Mouse (Mus musculus) hindbrain, embryonic 10.5 days (tissue): ENCODE data around the gene Sema3g. TPM values are rescaled to one million over a fixed set of nuclear protein-coding genes. Genes with fewer than 3 reads are reported as not detected.

Source experiments
- DNase-seq: peaks from one replicate; pipeline ENCODE4 v3.0.0-alpha.2; 2017; ENCODE audit warnings: low spot score
- H3K27ac ChIP-seq: fragments of 300-500 bp; sonication (generic); 2 replicates; pipeline ENCODE4 v1.5.1; 2016; ENCODE audit warnings: mild to moderate bottlenecking, moderate library complexity
- H3K27me3 ChIP-seq: fragments of 300-500 bp; sonication (generic); 2 replicates; pipeline ENCODE4 v1.6.1; 2016; ENCODE audit warnings: mild to moderate bottlenecking; ENCODE audit not compliant: poor library complexity, insufficient read depth, severe bottlenecking
- H3K36me3 ChIP-seq: fragments of 300-500 bp; sonication (generic); 2 replicates; pipeline ENCODE4 v1.6.1; 2016; ENCODE audit warnings: mild to moderate bottlenecking, moderate library complexity
- H3K4me1 ChIP-seq: fragments of 300-500 bp; sonication (generic); replicated peaks from 2 replicates; pipeline ENCODE4 v1.6.1; 2016; ENCODE audit warnings: mild to moderate bottlenecking
- H3K4me3 ChIP-seq: fragments of 300-500 bp; sonication (generic); 2 replicates; pipeline ENCODE4 v1.5.1; 2016; ENCODE audit warnings: mild to moderate bottlenecking, moderate library complexity
- H3K9me3 ChIP-seq: fragments of 300-500 bp; sonication (generic); 2 replicates; pipeline ENCODE4 v1.6.1; 2016; ENCODE audit warnings: mild to moderate bottlenecking, moderate library complexity
- WGBS: fragments of 180-500 bp; shearing (Covaris S2); methylation state at CpG from one replicate; pipeline ENCODE4 v1.1.7; 2016; 5-methylcytosine and 5-hydroxymethylcytosine counted together
- polyA plus RNA-seq: library from polyadenylated mRNA; unstranded; fragments of >200 nt; fragmentation: Nextera tagmentation; extraction: Ambion mirVana; gene quantifications from 2 replicates; pipeline ENCODE4 v1.2.1, GENCODE M21; 2016

The Sema3g gene
- polyA plus RNA-seq = 0.78 and 0.91 TPM in 2 replicates

- H3K4me3 ChIP-seq = peak within 1 kb of the TSS; percentile 25
- H3K27me3 ChIP-seq = peaks cover 5% of the 10 kb centered on the region; the same call in 1 of the 2 replicates
- WGBS = 18% methylated on average over 11 of the region's 11 CpGs
- peak within 1 kb of the TSS; percentile 60 for H3K27ac ChIP-seq
- H3K36me3 ChIP-seq = no peaks in the 10 kb centered on the region
- H3K4me1 ChIP-seq = peaks cover 60% of the 10 kb centered on the region
- no peaks in the 10 kb centered on the region for H3K9me3 ChIP-seq
- peak; percentile 71 for DNase-seq
Measured at GRCm38 (mm10) chr14:31217666-31218065, at the start of gene Sema3g. Sema3g (plus strand) TSS chr14:31217860.

GRCm38 (mm10) chr14:31168425-31168824 lies 49.2 kb upstream of the Sema3g start, which contains the start of gene Stab1:
Stab1 (minus strand) TSS chr14:31168641.
- Histone ChIP-seq H3K36me3 (peaks cover 38% of the 10 kb centered on the region), H3K4me3 (peak within 1 kb of the TSS; percentile 20), H3K27me3 (no peaks in the 10 kb centered on the region), H3K27ac (peak within 1 kb of the TSS; percentile 1; the same call in 1 of the 2 replicates), H3K4me1 (peaks cover 27% of the 10 kb centered on the region), H3K9me3 (no peaks in the 10 kb centered on the region)
- no peak for DNase-seq
- WGBS = 55% methylated on average over 10 of the region's 10 CpGs

- Histone ChIP-seq H3K27me3 (no peaks in the 10 kb centered on the region), H3K4me3 (no peak overlapping the region), H3K4me1 (peaks cover 27% of the 10 kb centered on the region), H3K36me3 (peaks cover 49% of the 10 kb centered on the region), H3K27ac (no peak overlapping the region), H3K9me3 (no peaks in the 10 kb centered on the region)
- WGBS = 85% methylated on average over 6 of the region's 6 CpGs
- DNase-seq = no peak
Measured at GRCm38 (mm10) chr14:31169508-31169907, 48.2 kb upstream of the Sema3g start.

GRCm38 (mm10) chr14:31170963-31171362 lies 46.7 kb upstream of the Sema3g start:
- H3K27ac ChIP-seq = no peak overlapping the region; the same call in 1 of the 2 replicates
- WGBS = 91% methylated on average over 13 of the region's 13 CpGs
- H3K9me3 ChIP-seq = no peaks in the 10 kb centered on the region
- H3K27me3 ChIP-seq = no peaks in the 10 kb centered on the region
- DNase-seq = no peak
- peaks cover 18% of the 10 kb centered on the region for H3K4me1 ChIP-seq
- no peak overlapping the region for H3K4me3 ChIP-seq
- H3K36me3 ChIP-seq = peaks cover 63% of the 10 kb centered on the region

GRCm38 (mm10) chr14:31171386-31171785 lies 46.3 kb upstream of the Sema3g start:
- no peak overlapping the region for H3K4me3 ChIP-seq
- H3K9me3 ChIP-seq = no peaks in the 10 kb centered on the region
- 92% methylated on average over 11 of the region's 11 CpGs for WGBS
- H3K4me1 ChIP-seq = peaks cover 13% of the 10 kb centered on the region
- H3K27me3 ChIP-seq = no peaks in the 10 kb centered on the region
- no peak for DNase-seq
- H3K27ac ChIP-seq = no peak overlapping the region; the same call in 1 of the 2 replicates
- peaks cover 68% of the 10 kb centered on the region for H3K36me3 ChIP-seq

GRCm38 (mm10) chr14:31171821-31172220 lies 45.8 kb upstream of the Sema3g start:
- Histone ChIP-seq H3K27me3 (no peaks in the 10 kb centered on the region), H3K9me3 (no peaks in the 10 kb centered on the region), H3K4me3 (no peak overlapping the region), H3K36me3 (peaks cover 72% of the 10 kb centered on the region), H3K27ac (no peak overlapping the region), H3K4me1 (peaks cover 10% of the 10 kb centered on the region)
- no peak for DNase-seq
- WGBS = 96% methylated on average over 15 of the region's 15 CpGs

GRCm38 (mm10) chr14:31172781-31173455 lies 44.7 kb upstream of the Sema3g start:
- Histone ChIP-seq H3K36me3 (peaks cover 83% of the 10 kb centered on the region), H3K9me3 (no peaks in the 10 kb centered on the region), H3K27me3 (no peaks in the 10 kb centered on the region), H3K4me3 (no peak overlapping the region), H3K4me1 (peaks cover 10% of the 10 kb centered on the region; the same call in 1 of the 2 replicates), H3K27ac (no peak overlapping the region)
- no peak for DNase-seq
- WGBS = 90% methylated on average over 18 of the region's 18 CpGs

DNA sequence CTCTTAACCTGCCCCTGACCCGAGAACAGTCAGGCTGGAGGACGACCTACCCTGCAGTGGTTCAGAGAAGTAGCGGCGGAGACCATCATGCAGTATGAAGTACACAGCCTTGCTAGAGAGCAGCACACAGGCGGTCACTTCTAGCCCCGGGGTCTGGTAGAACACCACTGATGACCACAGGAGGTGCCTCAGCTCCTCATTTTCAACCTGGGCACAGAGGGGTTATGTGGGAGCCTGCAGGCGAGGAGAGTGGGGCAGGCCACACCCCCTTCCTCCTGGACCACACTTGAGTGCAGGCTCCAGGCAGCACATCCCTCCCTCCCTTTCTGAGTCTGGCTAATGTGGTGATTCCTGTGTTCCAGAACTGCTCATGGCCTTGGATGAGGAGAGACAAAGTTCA lies 44.1 kb upstream of the Sema3g start:
- Histone ChIP-seq H3K27me3 (no peaks in the 10 kb centered on the region), H3K4me3 (no peak overlapping the region), H3K4me1 (peaks cover 6% of the 10 kb centered on the region; the same call in 1 of the 2 replicates), H3K9me3 (no peaks in the 10 kb centered on the region), H3K36me3 (peaks cover 89% of the 10 kb centered on the region), H3K27ac (no peak overlapping the region)
- WGBS = 96% methylated on average over 7 of the region's 7 CpGs
- no peak for DNase-seq

DNA sequence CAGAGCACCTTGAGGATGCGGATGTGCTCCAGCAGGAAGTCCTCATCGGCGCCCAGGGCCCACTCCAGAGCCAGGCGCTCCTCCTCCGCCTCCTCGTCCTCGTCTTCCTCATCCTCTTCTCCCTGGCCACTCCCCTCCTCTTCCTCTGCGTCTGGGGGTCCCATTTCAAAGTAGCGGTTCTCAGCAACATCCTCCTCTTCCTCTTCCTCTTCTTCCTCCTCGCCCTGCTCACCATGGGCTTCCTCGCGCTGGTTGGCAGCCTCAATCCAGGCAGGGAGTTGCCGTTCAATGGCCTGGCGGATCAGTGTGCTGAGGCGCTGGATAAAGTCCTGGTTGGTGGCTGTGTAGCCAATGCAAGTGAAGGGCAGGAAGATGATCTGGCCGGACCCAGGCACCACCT lies 40.4 kb upstream of the Sema3g start:
- Histone ChIP-seq H3K4me1 (no peaks in the 10 kb centered on the region), H3K27ac (no peak overlapping the region), H3K36me3 (peaks cover 100% of the 10 kb centered on the region), H3K9me3 (no peaks in the 10 kb centered on the region), H3K4me3 (no peak overlapping the region), H3K27me3 (no peaks in the 10 kb centered on the region)
- DNase-seq = no peak
- WGBS = 94% methylated on average over 16 of the region's 16 CpGs

DNA sequence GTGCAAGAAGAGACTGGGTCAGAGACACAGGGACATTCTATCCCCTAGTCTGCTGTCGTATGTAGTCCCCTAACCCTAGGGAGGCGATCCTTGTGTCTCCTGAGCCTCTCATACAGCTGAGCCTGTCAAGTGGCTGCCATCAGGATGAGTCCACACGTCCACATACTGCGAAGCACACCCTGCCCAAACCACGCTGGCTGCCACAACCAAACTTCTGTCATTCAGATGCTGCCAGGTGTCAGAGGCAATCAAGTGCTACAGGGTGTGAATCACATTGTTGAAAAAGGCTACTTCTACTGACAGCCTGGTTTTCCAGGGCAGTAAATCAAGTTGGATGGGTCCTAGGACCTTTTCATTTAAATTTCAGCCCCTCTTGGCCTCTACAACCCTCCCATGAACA lies 39.9 kb upstream of the Sema3g start:
- peaks cover 100% of the 10 kb centered on the region for H3K36me3 ChIP-seq
- no peaks in the 10 kb centered on the region for H3K9me3 ChIP-seq
- no peak overlapping the region for H3K4me3 ChIP-seq
- WGBS = 95% methylated on average over 5 of the region's 5 CpGs
- H3K4me1 ChIP-seq = no peaks in the 10 kb centered on the region
- H3K27me3 ChIP-seq = no peaks in the 10 kb centered on the region
- no peak for DNase-seq
- no peak overlapping the region for H3K27ac ChIP-seq

DNA sequence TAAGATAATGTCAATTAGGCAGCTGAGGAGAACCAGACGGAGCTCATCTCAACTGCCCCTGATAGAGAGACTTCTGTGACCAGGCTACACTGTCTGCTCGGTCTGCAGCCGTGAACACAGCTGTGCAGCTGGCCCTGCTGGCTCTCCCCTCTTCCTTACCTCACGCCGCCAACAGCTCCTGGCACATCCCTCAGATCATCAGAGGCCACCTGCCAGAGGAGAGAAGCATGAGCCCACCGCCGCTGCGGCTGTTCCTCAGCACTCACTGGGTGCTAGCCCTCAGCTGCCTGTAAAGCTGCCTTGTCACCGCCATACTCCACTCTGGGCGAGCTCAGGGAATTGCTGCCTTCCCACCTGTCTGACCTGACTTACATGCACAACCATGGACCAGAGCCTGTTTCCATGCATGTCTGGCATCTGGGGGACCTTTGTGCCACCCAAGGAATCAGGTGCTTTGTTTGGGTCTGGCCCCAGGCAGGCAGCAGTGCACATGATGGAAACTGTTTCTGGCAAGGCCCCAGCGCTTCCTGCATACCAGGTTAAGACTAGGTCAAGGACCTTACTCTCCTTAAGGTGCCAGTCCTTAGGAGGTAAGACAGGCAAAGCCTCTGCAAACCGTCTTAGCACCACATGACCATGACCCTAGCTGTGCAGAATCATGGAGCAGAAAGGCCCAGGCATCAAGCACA lies 37.8 kb upstream of the Sema3g start:
- Histone ChIP-seq H3K27ac (no peak overlapping the region), H3K4me3 (no peak overlapping the region), H3K9me3 (no peaks in the 10 kb centered on the region), H3K27me3 (no peaks in the 10 kb centered on the region), H3K36me3 (peaks cover 100% of the 10 kb centered on the region), H3K4me1 (no peaks in the 10 kb centered on the region)
- WGBS = 95% methylated on average over 12 of the region's 12 CpGs
- DNase-seq = no peak

DNA sequence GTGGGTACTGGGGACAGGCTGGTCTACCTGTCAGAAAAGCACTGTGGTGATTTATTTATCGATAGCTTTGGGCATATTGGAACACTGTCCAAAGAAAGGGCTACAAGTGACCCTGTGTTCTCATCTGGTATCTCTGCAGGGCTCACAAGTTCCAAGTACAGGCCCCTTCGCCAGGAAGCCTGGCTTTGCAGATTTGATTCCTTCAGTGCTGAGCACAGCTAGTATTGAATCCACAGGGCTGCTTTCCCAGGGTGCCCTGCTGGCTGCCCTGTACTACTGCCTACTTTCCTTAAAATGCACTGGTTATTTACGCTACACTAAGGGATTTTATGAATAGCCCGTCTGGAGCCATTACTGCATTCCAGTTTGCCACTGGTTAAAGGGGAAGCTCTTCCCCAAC lies 36.1 kb upstream of the Sema3g start:
- Histone ChIP-seq H3K9me3 (no peaks in the 10 kb centered on the region), H3K36me3 (peaks cover 100% of the 10 kb centered on the region), H3K27me3 (no peaks in the 10 kb centered on the region), H3K4me3 (no peak overlapping the region), H3K27ac (no peak overlapping the region), H3K4me1 (no peaks in the 10 kb centered on the region)
- DNase-seq = no peak
- WGBS = 92% methylated on average over 4 of the region's 4 CpGs

- WGBS = 63% methylated on average over 2 of the region's 2 CpGs
- no peaks in the 10 kb centered on the region for H3K4me1 ChIP-seq
- no peaks in the 10 kb centered on the region for H3K27me3 ChIP-seq
- DNase-seq = no peak
- no peaks in the 10 kb centered on the region for H3K9me3 ChIP-seq
- no peak overlapping the region for H3K4me3 ChIP-seq
- peaks cover 100% of the 10 kb centered on the region for H3K36me3 ChIP-seq
- no peak overlapping the region for H3K27ac ChIP-seq
Measured at GRCm38 (mm10) chr14:31182786-31183290, 34.8 kb upstream of the Sema3g start.
